Mouse (Mus musculus): ENCODE data around the gene Ebf1.

The Ebf1 gene

DNA sequence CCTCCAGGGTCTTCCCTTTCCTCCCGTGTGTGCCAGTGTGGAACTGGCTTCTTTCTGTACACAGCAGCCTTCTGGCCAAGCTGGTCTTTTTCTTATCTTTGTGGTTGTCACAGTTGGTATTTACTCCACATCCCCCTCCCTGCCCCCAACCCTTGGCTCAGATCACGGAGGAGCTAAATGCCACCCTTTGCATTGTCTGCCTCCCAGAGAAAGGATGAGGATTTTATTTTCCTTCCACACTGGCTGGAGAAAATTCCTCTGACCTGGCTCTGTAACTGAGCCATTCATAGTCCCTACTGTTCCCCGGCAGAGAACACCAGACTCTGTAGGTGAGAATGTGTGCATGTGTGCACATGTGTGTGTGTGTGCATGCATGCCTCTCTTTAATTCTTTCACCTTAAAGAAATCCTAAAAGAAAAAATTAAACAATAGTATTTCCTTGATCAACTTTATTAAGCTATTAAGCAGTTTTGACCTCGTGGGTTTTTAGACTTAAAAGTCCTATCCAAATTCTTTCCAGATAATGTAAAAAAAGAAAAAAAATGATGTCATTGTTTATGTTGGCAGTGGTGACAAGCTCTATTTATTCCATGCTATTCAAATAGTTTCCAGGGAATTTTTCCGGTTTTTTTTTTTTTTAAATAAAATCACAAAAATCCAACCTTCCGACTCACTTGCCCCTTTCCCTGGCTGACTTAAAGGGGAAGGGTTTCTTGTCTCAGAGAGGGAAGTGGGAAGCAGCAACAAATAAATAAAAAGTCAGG lies 123.3 kb downstream of the Ebf1 start:
- no peak for DNase-seq (ENCODE audit: low spot score)

GRCm38 (mm10) chr11:44741042-44741491 lies 124.0 kb downstream of the Ebf1 start:
- no peak for DNase-seq (ENCODE audit: low spot score)

GRCm38 (mm10) chr11:44744446-44744845 lies 127.3 kb downstream of the Ebf1 start:
- no peak for DNase-seq (ENCODE audit: low spot score)

DNA sequence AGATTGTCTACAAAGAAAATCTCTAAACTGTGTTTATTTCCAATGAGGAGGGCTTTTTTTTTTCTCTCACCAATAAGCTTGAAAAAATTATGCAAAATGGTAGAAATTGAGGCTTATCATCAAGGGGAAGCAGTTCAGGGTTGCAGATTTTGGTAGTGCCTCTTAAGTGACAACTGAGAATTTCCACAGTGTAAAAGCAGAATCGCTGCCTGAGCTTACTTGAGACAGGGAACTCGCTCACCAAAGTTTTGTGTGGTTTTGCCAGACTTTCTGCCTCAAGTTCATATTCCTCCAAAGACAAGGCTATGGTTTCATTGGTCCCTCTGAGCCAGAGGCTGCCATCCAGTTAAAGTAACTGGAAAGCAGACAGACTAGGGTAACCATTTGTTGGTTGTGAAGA lies 128.8 kb downstream of the Ebf1 start:
- DNase-seq (ENCODE audit: low spot score): no peak

DNA sequence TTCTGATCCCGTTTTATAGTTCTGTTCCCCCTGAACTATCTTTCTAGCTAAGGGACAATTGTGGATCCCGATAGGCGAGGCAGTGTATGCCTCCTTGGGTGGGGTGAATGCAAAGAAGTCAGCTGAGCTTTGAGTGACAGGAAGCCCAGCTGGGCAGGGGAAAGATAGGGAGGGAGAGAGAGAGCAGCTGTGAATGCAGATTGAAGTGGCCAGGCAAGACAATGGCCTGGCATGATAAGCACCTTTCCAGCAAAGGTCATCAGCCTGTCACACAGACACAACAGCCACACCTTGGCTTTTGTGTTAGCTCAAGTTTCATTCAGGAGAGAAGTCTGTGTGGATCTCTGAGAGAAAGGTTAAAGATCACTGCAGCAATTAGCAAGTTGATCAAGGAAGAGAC lies 129.6 kb downstream of the Ebf1 start:
- no peak for DNase-seq (ENCODE audit: low spot score)

- DNase-seq (ENCODE audit: low spot score): no peak
These were observed 132.2 kb downstream of the Ebf1 start for GRCm38 (mm10) chr11:44749309-44749708.

DNA sequence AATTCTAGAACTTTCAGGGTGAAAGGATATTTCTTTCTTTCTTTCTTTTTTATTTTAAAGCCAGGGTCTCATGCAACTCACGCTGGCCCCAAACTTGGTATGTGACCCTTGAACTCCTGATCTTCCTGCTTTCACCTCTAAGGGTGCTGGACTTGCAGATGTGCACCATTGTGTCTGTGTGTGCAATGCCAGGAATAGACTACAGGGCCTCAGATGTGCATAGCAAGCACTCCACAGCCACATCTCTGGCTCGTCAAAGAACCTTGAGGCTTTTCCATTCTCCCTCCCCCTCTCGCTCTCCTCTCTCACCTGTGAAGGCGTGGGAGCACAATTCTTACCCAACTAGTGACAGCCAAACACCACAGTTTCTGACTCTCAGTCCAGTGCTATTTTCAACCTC lies 137.2 kb downstream of the Ebf1 start:
- DNase-seq (ENCODE audit: low spot score): no peak

DNA sequence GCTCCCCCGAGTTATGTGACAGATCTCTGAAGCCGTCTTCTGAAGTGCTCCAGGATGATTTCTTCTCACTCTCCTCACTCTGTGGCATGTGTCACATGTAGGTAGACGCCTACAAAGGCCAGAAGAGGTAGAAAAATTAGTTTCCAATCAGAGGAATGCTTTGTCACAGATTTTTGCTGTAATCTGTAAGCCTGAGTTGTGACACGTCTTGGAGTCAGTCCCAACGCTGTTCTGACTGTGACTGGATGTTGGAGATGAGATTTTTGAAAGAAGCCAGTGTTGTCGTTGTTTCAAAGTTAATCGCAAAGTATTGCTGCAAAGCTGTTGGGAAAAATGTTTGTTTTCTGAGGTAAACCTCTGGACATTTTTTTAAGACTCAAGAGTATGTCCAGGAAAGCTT lies 139.2 kb downstream of the Ebf1 start:
- DNase-seq (ENCODE audit: low spot score): no peak

- no peak for DNase-seq (ENCODE audit: low spot score)
These were observed 141.7 kb downstream of the Ebf1 start for GRCm38 (mm10) chr11:44758857-44759256.

DNA sequence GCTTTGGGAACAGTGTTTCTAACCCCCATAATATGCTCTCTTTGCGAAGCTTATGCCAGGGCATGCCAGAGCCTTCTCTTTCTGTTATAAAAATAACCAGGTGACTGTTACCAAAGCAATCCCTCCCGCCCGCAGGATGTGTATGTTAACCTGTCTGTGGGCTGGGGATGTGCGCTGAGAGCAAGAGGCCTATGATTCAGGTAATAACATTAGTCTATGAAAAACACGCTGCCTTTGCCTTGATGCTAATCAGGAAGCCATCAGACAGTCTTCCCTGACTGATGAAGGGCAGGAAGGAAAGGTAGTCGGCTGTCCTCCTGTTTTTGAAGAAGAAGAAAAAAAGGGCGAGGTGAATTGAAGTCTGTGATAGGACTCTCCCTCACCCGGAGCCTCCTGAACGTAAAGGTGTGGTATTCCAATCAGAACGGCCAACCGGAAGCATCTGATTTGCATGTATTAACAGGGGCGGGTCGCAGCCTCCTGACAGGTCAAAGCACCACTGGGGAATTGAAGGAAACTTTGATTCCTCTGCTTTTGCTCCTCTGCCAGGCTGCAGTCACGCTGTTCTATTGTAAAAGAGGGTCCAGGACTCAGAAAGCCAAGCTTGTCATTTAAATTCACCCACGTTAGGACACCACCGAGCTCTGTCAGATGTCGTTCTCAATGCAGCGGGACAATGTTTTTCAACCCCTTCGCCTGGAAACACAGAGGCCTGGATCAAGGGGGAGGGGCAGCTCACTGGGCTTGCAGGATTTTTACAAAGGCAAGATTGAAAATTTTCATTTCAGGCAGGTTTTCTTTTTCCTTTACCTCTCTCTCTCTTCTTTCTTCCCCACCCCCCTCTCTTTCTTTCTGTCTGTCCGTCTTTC lies 144.2 kb downstream of the Ebf1 start:
- DNase-seq (ENCODE audit: low spot score): no peak

GRCm38 (mm10) chr11:44763992-44764835 lies 147.1 kb downstream of the Ebf1 start:
- no peak for DNase-seq (ENCODE audit: low spot score)

- no peak for DNase-seq (ENCODE audit: low spot score)
These were observed 147.9 kb downstream of the Ebf1 start for GRCm38 (mm10) chr11:44764988-44765387.

DNA sequence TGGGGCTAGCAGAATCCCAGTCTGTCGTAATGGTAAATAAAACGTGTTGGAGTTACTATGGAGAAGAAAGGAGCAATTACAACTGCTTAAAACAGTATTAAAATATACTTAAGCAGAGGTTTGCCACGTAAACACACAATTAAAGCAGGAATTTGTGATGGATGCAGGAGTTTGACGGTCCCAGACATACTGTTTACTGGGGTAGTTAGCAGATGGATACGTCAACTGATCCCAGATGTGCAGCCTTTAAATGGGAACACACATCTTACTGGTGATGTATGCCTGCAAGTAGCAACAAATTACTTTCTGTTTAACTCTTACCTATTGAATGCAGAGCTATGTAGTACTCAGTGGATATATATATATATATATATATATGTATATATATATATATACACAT lies 149.1 kb downstream of the Ebf1 start:
- no peak for DNase-seq (ENCODE audit: low spot score)

GRCm38 (mm10) chr11:44767322-44767721 lies 150.2 kb downstream of the Ebf1 start:
- DNase-seq (ENCODE audit: low spot score): no peak

DNA sequence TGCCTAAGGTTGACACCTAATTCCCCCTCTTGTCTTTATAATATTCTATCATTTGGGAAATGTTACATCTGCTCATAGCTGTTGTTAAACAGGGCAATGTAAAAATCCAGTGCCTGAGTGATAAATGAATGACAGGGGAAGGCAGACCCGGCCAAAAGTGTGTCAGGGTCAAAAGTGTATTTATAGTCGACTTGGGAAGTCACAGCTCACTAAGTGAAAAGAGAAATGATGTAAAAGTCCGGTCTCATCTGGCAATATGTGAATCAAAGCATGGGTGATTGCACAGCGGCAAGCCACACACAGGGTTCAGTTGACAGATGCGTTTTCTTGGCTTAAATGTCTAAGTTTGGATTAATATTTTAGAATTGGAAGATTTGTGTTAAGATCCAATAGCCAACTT lies 151.2 kb downstream of the Ebf1 start:
- no peak for DNase-seq (ENCODE audit: low spot score)

DNA sequence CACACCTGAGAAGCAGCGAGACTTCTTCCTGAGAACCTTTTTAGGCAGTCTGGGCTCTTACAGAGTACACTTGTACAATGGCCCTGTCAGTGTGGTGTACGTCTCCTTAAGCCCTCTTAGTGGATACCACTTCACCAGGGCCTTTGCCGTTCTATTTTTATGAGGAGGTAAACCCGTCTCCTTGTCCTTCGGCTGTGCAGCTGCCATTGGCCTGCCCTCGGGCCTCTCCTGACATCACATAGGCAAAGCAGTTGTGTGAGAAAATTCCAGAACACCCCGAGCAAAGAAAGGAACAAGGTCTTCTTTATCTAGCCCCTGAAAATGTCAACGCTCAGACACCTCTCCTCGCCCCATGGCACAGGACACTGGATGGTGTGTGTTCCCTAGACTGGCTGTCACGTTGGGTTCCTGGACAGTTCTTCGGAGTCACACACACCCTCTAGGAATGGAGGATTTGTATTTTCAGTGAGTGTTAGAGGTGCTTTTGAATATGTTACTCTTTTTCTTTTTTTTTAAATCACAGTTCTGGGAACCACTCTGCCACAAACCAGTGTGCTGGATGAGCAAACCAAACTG lies 154.0 kb downstream of the Ebf1 start:
- DNase-seq (ENCODE audit: low spot score): no peak

GRCm38 (mm10) chr11:44774411-44774810 lies 157.3 kb downstream of the Ebf1 start:
- no peak for DNase-seq (ENCODE audit: low spot score)

DNA sequence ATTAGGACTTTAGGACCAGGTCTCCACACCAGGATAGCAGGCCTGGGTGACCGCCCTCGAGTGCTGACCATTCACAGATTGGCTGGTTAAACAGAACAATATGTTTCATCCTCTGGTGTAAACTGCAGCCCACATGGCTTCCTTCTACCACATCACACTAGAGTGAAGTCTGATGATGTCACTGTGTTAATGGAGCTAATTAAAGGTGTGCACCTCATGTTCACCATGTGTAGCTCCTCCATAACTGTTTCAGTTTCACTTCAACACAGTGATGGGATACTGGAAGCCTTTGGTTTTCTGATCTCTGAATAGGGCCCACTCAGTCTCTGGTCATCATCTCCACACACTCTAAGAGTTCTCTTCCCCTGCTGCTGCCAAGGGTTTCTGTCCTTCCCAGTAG lies 158.4 kb downstream of the Ebf1 start:
- no peak for DNase-seq (ENCODE audit: low spot score)

GRCm38 (mm10) chr11:44776556-44776955 lies 159.4 kb downstream of the Ebf1 start:
- DNase-seq (ENCODE audit: low spot score): no peak

DNA sequence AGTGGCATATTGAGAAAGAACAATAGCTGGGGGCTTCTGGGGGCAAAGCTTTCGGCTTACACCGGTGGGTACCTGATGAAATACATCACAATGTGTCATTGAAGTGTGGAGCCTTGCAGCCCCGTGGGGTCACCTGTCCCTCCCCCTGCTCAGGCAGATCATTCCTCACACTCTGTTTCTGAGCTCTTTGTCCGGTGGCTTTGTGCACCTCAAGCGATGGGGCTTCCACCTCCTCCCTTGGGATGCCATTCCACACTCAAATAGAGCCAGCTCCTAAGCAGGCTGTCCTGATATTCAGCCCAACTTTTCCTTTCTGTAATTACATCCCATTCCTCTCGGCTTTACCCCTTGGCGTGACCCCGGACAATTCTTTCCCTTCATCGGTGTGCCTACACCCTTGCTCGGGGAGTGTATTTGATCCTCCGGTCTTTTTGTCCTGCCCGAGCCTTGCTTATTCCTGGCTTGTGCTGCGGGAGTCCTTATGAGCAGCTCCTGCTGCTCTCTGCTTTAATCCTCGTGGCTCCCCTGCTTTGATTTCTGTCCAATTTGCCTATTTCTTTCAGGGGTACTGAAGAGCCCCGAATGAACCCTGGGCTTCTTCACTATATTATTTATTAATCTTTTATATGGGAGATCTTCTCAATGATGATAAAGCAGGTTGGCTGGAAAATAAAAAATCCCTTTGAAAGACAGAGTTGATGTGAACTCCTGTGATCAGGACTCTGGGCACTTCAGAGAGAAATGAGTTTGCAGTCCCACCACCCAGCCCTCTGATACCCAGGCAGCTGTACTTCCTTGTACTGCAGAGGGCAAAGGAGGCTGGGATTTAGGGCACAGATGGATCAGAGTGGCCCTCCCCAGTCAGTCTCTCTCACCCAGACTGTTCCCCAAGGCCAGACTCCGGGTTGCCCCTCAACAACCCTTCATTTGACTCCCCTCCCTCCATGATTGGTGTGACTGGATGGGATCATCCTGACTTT lies 160.5 kb downstream of the Ebf1 start:
- no peak for DNase-seq (ENCODE audit: low spot score)

- no peak for DNase-seq (ENCODE audit: low spot score)
These were observed 161.9 kb downstream of the Ebf1 start for GRCm38 (mm10) chr11:44779030-44779429.
